Mouse (Mus musculus) bone marrow macrophage, adult 2 months (primary cell): ENCODE measurements around the gene Pttg1.

Experiments used
- CTCF ChIP-seq: IDR thresholded peaks from 2 replicates; pipeline ENCODE4 v1.5.1; 2012; ENCODE audit warnings: low read depth, mild to moderate bottlenecking, low read length, moderate library complexity
- POLR2A ChIP-seq: IDR thresholded peaks from 2 replicates; pipeline ENCODE4 v1.6.1; 2012; ENCODE audit warnings: mild to moderate bottlenecking, low read depth, low read length, borderline replicate concordance

DNA sequence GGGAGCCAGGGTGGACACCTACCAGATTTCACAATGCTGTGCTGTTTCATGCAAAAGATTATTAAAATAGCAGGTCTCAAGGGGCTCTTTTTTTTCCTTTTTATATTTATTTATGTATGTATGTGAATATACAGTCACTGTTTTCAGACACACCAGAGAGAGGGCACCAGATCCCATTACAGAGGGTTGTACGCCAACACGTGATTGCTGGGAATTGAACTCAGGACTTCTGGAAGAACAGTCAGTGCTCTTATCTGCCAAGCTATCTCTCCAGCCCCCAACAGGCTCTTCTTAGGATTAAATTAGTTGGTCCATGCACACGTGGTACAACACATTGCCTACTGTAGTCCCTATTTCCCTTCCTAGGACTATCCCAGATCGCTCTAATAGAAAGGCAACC lies 32.7 kb downstream of the Pttg1 start:
- TF ChIP-seq CTCF (no peak), POLR2A (no peak)
